Mouse (Mus musculus): ENCODE results near the gene Moap1. TPM values are rescaled to one million over a fixed set of nuclear protein-coding genes. Genes with fewer than 3 reads are reported as not detected.

Moap1 gene
- total RNA-seq, 2 experiments from 2014 or later: 6.3 to 6.6 TPM

Other genes starting within 250 kb of the Moap1 start
- under 1 TPM in 1 of 2 experiments, not detected in 1; 0.15 TPM for gene Chga, start 188.7 kb downstream of the Moap1 start, total RNA-seq (2021)
- gene Itpk1, start 38.7 kb downstream of the Moap1 start, total RNA-seq (2021): 10 to 100 TPM; 10.7 to 13.0 TPM
- gene Tmem251, start 101 bp upstream of the Moap1 start, total RNA-seq (2021): 1 to 10 TPM; 3.9 to 5.4 TPM
- not detected for gene Gm28051, start 14.1 kb upstream of the Moap1 start, total RNA-seq (2021)
- gene Gon7, start 14.1 kb upstream of the Moap1 start, total RNA-seq (2021): 10 to 100 TPM in 1 of 2 experiments, 1 to 10 TPM in 1; 9.3 to 10.6 TPM
- 10 to 100 TPM; 26.4 to 30.0 TPM for gene Ubr7, start 14.3 kb upstream of the Moap1 start, total RNA-seq (2021)
- gene Gm20604, start 15.0 kb upstream of the Moap1 start, total RNA-seq (2021): 1 to 10 TPM; 4.6 to 5.6 TPM
- gene Btbd7, start 134.8 kb upstream of the Moap1 start, total RNA-seq (2021): 10 to 100 TPM; 29.7 to 30.8 TPM
- not detected for gene Cox8c, start 155.7 kb upstream of the Moap1 start, total RNA-seq (2021)
- under 1 TPM; 0.05 to 0.12 TPM for gene Unc79, start 205.2 kb upstream of the Moap1 start, total RNA-seq (2021)